Comparison of ENCODE assay signal across 8 mouse cellular contexts in genomic region chr7:142458026-142458425, GRCm38 (mm10). TPM values are rescaled to one million over a fixed set of nuclear protein-coding genes. Genes with fewer than 3 reads are reported as not detected.
DNase-seq lines count a peak whose midpoint lies in the region; ATAC-seq lines count a peak whose summit lies in the region.
"Had no signal": no experiment of that assay in that cellular context is flagged by ENCODE, and none has a peak within 500 bp of the region (broad histone marks: within the 10 kb centered on the region; RNA-seq: fewer than 3 reads in every experiment).

No protein-coding gene starts in this region.

- peak overlapping the region; percentile 81 for H3K27ac ChIP-seq in forebrain, embryonic 15.5 days (replicated peaks)
- peak overlapping the region; percentile 85 for H3K27ac ChIP-seq in limb, embryonic 10.5 days
- peak overlapping the region; percentile 69 for H3K27ac ChIP-seq in midbrain, embryonic 16.5 days (ENCODE audit: low read length)
- H3K27ac ChIP-seq: neural tube, embryonic 12.5 days had no signal

- H3K36me3 ChIP-seq in forebrain, embryonic 15.5 days: no peaks in the 10 kb centered on the region
- H3K36me3 ChIP-seq in limb, embryonic 10.5 days: no peaks in the 10 kb centered on the region
- H3K36me3 ChIP-seq in midbrain, embryonic 16.5 days (ENCODE audit: control insufficient read depth, insufficient read depth, low read length): no peaks in the 10 kb centered on the region
- H3K36me3 ChIP-seq: neural tube, embryonic 12.5 days had no signal

- no peak for ATAC-seq in forebrain, embryonic 15.5 days (replicated peaks)
- no peak for ATAC-seq in midbrain, embryonic 16.5 days

- H3K9me3 ChIP-seq in forebrain, embryonic 15.5 days: no peaks in the 10 kb centered on the region
- no peaks in the 10 kb centered on the region for H3K9me3 ChIP-seq in limb, embryonic 10.5 days (replicated peaks)
- H3K9me3 ChIP-seq in midbrain, embryonic 16.5 days (replicated peaks; ENCODE audit: control insufficient read depth, low read length, poor library complexity, severe bottlenecking): no peaks in the 10 kb centered on the region
- H3K9me3 ChIP-seq: neural tube, embryonic 12.5 days had no signal

- peaks cover 16% of the 10 kb centered on the region for H3K4me1 ChIP-seq in forebrain, embryonic 15.5 days
- peaks cover 42% of the 10 kb centered on the region for H3K4me1 ChIP-seq in limb, embryonic 10.5 days
- H3K4me1 ChIP-seq in midbrain, embryonic 16.5 days (ENCODE audit: control insufficient read depth, insufficient read depth, low read length): peaks cover 8% of the 10 kb centered on the region; the same call in 1 of the 2 replicates

- intact Hi-C loops in left cerebral cortex, postnatal 25 days (cut with DNase I): no loop called here

- DNase-seq in 3T3-L1 (ENCODE audit: low read depth, low spot score) (peak; percentile 80), 416B (ENCODE audit: low read depth) (peak; percentile 93)
- DNase-seq in limb, embryonic 10.5 days (ENCODE audit: low spot score): no peak
- no peak for DNase-seq in left cerebral cortex, postnatal 25 days (ENCODE audit: low spot score in 2 of 2)
- no peak for DNase-seq in layer of hippocampus, adult 9-10 months (ENCODE audit: low spot score)

- H3K27me3 ChIP-seq in forebrain, embryonic 15.5 days: no peaks in the 10 kb centered on the region
- H3K27me3 ChIP-seq in limb, embryonic 10.5 days (ENCODE audit: low read depth, poor library complexity, severe bottlenecking): no peaks in the 10 kb centered on the region
- H3K27me3 ChIP-seq in midbrain, embryonic 16.5 days (ENCODE audit: control insufficient read depth, insufficient read depth, low read depth, low read length): no peaks in the 10 kb centered on the region
- H3K27me3 ChIP-seq: neural tube, embryonic 12.5 days had no signal

- H3K9ac ChIP-seq in forebrain, embryonic 15.5 days (replicated peaks): no peak overlapping the region
- no peak overlapping the region for H3K9ac ChIP-seq in midbrain, embryonic 16.5 days (ENCODE audit: low read depth, low read length)
- H3K9ac ChIP-seq: neural tube, embryonic 12.5 days had no signal

- 40% methylated on average over 2 of the region's 2 CpGs for WGBS in forebrain, embryonic 15.5 days
- 23% methylated on average over 2 of the region's 2 CpGs for WGBS in limb, embryonic 10.5 days
- WGBS in midbrain, embryonic 16.5 days: 33% methylated on average over 2 of the region's 2 CpGs

- H3K4me2 ChIP-seq in forebrain, embryonic 15.5 days (replicated peaks): no peak overlapping the region
- no peak overlapping the region for H3K4me2 ChIP-seq in midbrain, embryonic 16.5 days (ENCODE audit: low read length)
- H3K4me2 ChIP-seq: neural tube, embryonic 12.5 days had no signal

- no peak overlapping the region for H3K4me3 ChIP-seq in forebrain, embryonic 15.5 days
- no peak overlapping the region for H3K4me3 ChIP-seq in limb, embryonic 10.5 days
- H3K4me3 ChIP-seq in midbrain, embryonic 16.5 days (ENCODE audit: low read depth, low read length): no peak overlapping the region
- H3K4me3 ChIP-seq: neural tube, embryonic 12.5 days had no signal

RNA-seq across cellular contexts. Expression of gene Lsp1, which starts 2.6 kb away (rescaled TPM):
- 3.6 and 4.2 TPM in 2 replicates for polyA plus RNA-seq in forebrain, embryonic 15.5 days (2015; fragmentation: Nextera tagmentation; extraction: Ambion mirVana)
- 28.7 and 31.1 TPM in 2 replicates for polyA plus RNA-seq in limb, embryonic 10.5 days (2016; fragmentation: Nextera tagmentation; extraction: Ambion mirVana)
- 4.8 and 5.1 TPM in 2 replicates for polyA plus RNA-seq in midbrain, embryonic 16.5 days (2015; fragmentation: Nextera tagmentation; extraction: Ambion mirVana)
- 1 to 10 TPM; 5.2 to 5.4 TPM for total RNA-seq in left cerebral cortex, postnatal 25 days (2021)

RNA-seq across cellular contexts. Expression of gene Tnni2, which starts 16.4 kb away (rescaled TPM):
- 0.73 and 0.93 TPM in 2 replicates for polyA plus RNA-seq in forebrain, embryonic 15.5 days (2015; fragmentation: Nextera tagmentation; extraction: Ambion mirVana)
- polyA plus RNA-seq in limb, embryonic 10.5 days (2016; fragmentation: Nextera tagmentation; extraction: Ambion mirVana): 2.4 and 3.6 TPM in 2 replicates
- polyA plus RNA-seq in midbrain, embryonic 16.5 days (2015; fragmentation: Nextera tagmentation; extraction: Ambion mirVana): 0.51 and 0.78 TPM in 2 replicates
- not detected for total RNA-seq in left cerebral cortex, postnatal 25 days (2021)

RNA-seq across cellular contexts. Expression of gene Syt8, which starts 23.4 kb away (rescaled TPM):
- not detected in 2 replicates for polyA plus RNA-seq in forebrain, embryonic 15.5 days (2015; fragmentation: Nextera tagmentation; extraction: Ambion mirVana)
- polyA plus RNA-seq in limb, embryonic 10.5 days (2016; fragmentation: Nextera tagmentation; extraction: Ambion mirVana): 0.25 TPM in 1 of 2 replicates, not detected in the other
- polyA plus RNA-seq in midbrain, embryonic 16.5 days (2015; fragmentation: Nextera tagmentation; extraction: Ambion mirVana): not detected in 2 replicates
- total RNA-seq in left cerebral cortex, postnatal 25 days (2021): not detected

RNA-seq across cellular contexts. Expression of gene Tnnt3, which starts 40.6 kb away (rescaled TPM):
- polyA plus RNA-seq in forebrain, embryonic 15.5 days (2015; fragmentation: Nextera tagmentation; extraction: Ambion mirVana): 0.98 TPM in 1 of 2 replicates, not detected in the other
- 1.6 and 1.7 TPM in 2 replicates for polyA plus RNA-seq in limb, embryonic 10.5 days (2016; fragmentation: Nextera tagmentation; extraction: Ambion mirVana)
- 0.91 and 1.6 TPM in 2 replicates for polyA plus RNA-seq in midbrain, embryonic 16.5 days (2015; fragmentation: Nextera tagmentation; extraction: Ambion mirVana)
- total RNA-seq in left cerebral cortex, postnatal 25 days (2021): not detected

Comparison
In these comparisons a context has a peak if more than half of its experiments do, and no peak if none do; other contexts are left out.
1. DNase-seq: peak in 3T3-L1 (single experiment) and 416B (single experiment); none in limb, embryonic 10.5 days (single experiment), left cerebral cortex, postnatal 25 days (0 of 2) and layer of hippocampus, adult 9-10 months (single experiment).
2. Peak in every context shown above with its lines, with median percentiles within 50 percentile points of each other: H3K27ac ChIP-seq.